Mouse (Mus musculus) heart, postnatal 10 days (tissue): ENCODE data around the gene Gfra1. TPM values are rescaled to one million over a fixed set of nuclear protein-coding genes. Genes with fewer than 3 reads are reported as not detected.

Source experiments
- DNase-seq, 2 experiments: peaks; one replicate each; pipeline ENCODE4 v3.0.0; 2021
- intact Hi-C: fragments of 180-260 bp; cut with DNase I; formaldehyde crosslinking; loops from one replicate; pipeline ENCODE4 v1.15.1; 2025
- total RNA-seq, 2 experiments: library from RNA; stranded (reverse); gene quantifications; 2 replicates each; pipeline ENCODE4 v1.2.3; 2021

Gene Gfra1
- total RNA-seq, 2 experiments from 2014 or later = 3.3 to 3.5 TPM

DNA sequence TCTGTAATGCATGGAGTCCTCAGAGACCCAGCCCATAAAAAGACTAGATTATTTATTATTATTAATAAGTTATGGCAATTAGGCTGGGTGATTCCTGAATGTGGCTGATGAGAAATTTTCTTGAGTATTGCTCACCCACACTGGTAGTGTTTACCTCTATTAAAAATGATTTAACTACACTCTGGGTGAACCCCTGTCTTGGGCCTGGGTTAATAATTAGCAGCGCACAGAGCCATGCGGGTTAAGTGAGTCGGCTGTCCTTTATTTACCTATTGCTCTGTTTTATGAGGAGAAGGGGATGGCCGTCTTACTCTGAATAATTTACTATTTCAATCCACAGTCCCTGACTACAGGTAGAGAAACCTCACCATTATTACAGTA lies 59.1 kb downstream of the Gfra1 start:
- intact Hi-C loops = no loop called here
- no peak for DNase-seq

DNA sequence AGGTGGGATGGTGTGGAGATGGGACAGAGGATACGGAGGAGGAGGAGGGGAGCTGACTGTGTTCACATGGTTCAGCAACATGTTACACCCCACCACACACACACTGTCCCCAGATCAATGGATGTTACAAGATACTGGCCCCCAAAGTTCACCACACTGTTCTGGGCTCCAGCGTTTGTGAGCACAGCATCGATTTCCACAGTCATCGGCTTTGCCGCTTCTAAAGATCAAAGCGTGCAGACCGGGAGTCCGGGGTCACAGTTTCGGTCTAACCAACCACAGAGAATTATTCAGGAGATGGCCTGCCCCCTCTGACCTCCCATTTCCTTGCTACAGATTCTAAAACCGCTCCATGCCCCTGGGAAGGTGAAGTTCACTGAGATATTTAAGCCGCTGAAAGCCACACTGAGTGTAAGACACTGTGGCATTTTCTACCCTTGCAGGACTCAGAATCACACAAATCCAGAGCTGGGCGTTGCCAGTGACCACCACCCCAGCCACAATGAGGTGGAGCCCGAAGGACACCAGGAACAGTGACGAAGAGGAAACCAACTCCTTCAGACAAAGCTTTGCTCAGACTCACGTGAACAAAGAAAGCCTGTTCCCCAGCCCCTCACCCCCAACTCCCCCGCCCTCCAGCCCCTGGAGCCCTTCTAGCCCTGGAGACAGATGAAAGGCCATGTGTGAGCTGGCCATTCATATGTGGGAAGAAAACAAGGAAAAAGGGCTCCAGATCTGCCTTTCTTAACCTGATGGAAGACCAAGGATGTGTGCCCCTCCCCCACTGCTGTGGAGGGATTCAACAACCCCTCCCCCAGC lies 59.7 kb downstream of the Gfra1 start:
- intact Hi-C loops = no loop called here
- no peak for DNase-seq

DNA sequence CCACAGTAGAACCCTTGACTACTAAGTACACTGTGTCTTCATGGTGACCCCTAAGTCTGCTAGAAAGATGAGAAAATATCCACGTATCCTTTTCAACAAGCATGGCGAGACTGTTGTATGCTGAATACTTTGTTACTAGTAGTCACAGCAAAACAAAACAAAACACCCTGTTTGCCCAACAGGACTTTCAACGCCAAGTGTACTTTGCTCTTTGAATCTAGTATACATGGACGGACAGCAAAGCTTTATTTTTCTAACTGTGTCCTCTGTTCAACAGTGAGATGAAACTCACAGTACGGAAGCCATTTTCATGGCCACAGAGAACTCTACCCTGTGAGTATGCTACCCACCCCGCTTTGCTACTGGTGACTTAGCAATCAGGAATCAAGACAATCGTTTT lies 62.6 kb downstream of the Gfra1 start:
- DNase-seq = no peak
- intact Hi-C loops = no loop called here

DNA sequence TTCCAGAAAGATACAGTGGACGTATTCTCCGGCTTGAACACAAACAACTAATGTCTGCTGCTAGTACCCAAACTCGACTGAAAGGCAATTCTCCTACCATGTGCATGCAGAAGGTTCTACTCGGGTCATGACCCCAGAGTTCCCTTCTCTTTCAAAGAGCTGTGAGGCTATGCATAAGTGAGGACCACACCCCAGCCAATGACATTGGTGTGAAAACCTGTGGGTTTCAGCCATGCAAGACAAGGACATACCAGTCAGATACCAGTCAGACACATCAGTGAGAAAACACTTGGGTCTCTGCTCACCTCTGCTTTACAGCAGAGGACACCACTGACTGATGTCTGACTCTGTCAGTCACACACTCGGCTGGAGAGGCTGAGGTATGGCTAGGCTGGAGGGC lies 63.9 kb downstream of the Gfra1 start:
- intact Hi-C loops = no loop called here

DNA sequence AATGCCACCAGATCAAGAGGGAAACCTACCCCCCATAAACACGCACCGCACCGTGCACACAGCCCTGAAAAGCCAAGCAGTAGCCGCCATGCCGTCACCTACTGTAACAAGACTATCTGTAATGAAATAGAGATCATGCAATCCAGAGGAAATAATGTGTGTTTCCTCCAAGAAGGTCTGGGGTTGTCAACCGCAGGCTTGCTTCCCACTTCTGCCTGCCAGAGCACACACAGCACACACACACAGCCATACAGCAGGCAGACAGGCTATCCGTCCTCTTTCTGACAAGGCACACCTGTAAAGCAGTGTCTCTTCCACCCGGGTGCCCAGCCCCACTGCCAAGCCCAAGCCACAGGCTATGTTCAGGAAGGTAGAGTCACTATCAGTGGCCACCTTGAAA lies 66.2 kb downstream of the Gfra1 start:
- no peak for DNase-seq
- intact Hi-C loops = loop anchor here (10.0 kb wide), 1 partner anchor 195 kb away; no protein-coding TSS in a partner anchor

More for the DNA sequence above, 63.9 kb downstream of the Gfra1 start:
- no peak for DNase-seq

DNA sequence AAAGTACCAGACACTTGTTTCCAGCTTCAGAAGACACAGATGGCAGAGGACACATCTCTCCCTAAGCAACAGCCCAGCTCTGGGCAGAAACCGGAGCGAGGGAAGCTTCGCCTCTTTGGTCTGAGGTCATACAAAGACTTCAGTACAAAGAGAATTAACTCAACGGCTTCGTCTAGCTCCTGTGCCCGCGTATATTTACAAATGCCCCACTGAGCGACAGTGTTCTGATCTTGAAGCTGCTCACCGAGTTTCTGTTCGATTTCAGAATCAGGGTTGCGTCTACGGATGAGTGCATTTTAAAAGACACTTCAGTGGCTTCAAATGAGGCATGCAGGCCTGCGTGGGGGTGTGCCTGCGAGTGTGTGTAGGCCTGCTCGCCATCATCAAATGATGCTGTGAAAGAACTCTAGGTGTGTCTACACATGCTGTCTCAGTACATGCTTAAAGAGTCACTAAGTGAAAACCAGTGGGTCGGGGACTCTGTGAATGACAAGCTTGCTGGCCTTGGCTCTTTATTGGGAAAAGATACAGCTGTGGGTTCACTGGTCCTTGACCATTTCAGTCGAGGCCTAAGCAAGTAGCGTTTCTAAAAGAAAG lies 66.8 kb downstream of the Gfra1 start:
- DNase-seq = no peak
- intact Hi-C loops = loop anchor here (10.0 kb wide), 1 partner anchor 196 kb away; no protein-coding TSS in a partner anchor

GRCm38 (mm10) chr19:58383273-58383672 lies 72.4 kb downstream of the Gfra1 start:
- DNase-seq = peak; percentile 13 to 17
- intact Hi-C loops = loop anchor here (10.0 kb wide), 1 partner anchor 202 kb away; no protein-coding TSS in a partner anchor

DNA sequence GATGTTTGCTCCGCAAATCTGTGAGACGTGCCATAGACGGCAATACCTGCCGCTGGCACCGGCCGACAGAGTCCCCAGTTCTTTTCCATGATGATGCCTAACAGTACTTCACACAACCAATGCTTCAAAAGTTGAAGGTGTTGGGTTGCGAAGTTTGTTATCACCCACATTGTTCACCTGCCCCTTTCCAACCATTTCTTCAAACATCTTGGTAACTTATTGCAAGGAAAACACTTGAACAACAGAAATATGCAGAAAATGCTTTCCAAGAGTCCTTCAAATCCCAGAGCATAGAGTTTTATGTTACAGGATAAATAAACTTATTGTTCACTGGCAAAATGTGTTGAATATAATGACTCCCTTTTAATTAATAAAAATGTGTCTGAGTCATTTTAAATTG lies 73.2 kb downstream of the Gfra1 start:
- intact Hi-C loops = loop anchor here (10.0 kb wide), 1 partner anchor 202 kb away; no protein-coding TSS in a partner anchor
- DNase-seq = no peak

GRCm38 (mm10) chr19:58377969-58378368 lies 77.7 kb downstream of the Gfra1 start:
- intact Hi-C loops = no loop called here
- DNase-seq = no peak

- intact Hi-C loops = no loop called here
- DNase-seq = no peak
Measured at GRCm38 (mm10) chr19:58376675-58377102, 79.0 kb downstream of the Gfra1 start.

DNA sequence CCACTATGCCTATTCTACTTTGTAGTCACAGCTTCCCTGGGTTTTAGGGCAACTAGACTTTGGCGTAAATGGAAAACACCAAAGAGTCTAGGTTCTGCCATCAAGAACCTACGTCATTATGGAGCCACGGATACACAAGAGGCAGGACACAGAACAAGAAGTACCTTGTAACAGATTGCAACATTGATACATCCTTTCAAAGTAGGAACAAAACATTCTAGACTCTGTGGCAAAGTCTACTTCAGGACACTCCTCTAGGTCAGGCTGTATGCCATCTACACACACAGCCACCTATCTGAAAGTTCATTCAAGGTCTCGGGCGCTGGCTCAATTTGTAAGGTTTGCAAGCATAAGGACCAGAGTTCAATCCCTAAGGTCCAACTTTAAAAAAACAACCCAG lies 81.1 kb downstream of the Gfra1 start:
- DNase-seq = no peak

DNA sequence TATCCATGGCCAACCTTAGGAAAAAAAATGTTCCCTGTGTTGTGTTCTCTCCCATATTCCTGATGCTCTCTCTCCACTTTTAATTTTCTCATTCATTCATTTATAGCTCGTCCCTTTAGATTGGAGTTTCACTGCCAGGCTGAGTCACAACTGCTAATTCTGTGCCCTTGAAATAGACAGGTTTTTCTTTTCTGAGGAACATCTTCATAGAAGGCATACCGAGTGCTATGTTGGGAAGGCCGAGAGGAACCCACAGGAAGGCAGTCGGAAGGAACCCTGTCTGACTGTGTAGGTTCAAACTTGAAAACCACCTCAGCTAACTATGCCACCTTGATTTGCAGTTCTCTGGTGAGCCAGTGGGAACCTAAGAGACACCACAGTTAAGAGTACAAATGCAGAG lies 81.6 kb downstream of the Gfra1 start:
- intact Hi-C loops = no loop called here
- DNase-seq = no peak

More for the DNA sequence above, 81.1 kb downstream of the Gfra1 start:
- intact Hi-C loops = no loop called here

DNA sequence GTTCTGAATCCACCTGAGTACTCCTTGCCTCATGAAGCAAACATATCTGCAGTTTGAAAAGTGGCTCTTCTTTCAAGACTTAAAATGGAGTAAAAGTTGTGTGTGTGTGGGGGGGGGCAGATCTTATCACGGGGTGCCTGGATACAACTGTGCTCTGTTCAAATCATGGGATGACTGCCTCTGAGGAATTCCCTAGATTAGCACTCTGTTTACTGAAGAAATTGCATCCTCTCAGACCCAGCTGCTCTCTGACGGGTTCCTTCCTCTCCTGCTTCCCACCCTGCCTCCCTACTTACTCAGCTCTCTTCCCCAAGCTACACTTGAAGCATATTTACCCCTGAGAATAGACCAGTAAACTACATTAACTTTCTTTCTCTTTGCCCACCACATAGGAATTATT lies 87.2 kb downstream of the Gfra1 start:
- intact Hi-C loops = no loop called here
- DNase-seq = no peak

GRCm38 (mm10) chr19:58364688-58365087 lies 91.0 kb downstream of the Gfra1 start:
- DNase-seq = no peak
- intact Hi-C loops = no loop called here

DNA sequence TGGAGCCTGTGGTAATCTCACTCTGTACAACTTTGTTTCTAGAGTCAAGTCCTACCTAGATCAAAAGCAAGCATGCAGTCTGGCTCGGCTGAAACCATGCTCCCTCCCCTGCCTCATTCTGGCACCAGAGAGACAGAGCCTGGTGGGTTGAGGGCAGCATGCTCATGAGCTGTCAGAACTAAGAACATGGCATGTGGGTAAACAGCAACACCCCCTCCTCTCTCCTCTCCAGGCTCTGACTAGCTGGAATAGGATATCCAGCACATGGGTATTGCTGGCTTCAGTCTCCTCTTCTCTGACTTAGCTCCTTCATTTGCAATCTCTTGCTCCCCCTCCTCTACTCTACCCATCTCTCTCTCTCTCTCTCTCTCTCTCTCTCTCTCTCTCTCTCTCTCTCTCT lies 94.7 kb downstream of the Gfra1 start:
- DNase-seq = no peak
- intact Hi-C loops = no loop called here

DNA sequence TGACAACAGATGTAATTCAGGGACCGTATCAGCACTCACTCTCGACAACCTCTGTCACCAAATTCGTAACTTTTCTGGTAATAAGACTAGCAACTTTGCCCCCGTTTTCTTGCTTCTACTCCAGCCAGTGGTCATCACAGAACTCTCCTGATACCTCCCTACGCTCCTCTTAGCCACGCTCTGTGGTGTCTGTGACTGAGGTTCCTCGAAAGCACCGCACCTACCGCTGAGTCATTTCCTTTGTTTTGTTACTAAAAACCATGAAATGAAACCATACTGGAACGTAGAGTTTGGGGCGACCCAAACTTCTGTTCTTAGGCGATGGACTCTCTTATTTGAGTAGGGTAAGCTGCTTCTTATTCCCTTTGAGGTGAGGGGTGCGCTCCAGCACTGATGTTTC lies 97.6 kb downstream of the Gfra1 start:
- intact Hi-C loops = no loop called here
- no peak for DNase-seq

DNA sequence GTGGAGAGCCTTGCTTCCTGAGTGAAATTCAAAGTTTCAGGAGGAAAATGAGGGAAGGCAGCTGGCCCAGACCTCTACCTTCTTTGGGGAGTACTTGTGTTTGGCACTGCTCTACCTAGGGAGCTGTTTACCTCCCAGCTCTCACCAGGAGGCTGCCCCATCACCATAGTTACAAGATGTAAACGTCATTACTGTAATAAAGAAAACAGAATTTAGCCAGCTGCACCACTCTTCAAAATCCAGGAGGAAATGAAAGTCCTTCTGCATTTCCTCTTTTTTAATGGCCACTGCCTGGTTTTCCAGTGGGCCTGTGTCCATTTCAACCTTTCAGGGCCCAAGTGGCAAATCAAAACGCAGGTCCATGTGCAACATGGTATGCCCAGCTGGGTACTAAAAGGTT lies 101.8 kb downstream of the Gfra1 start:
- intact Hi-C loops = no loop called here
- DNase-seq = no peak

DNA sequence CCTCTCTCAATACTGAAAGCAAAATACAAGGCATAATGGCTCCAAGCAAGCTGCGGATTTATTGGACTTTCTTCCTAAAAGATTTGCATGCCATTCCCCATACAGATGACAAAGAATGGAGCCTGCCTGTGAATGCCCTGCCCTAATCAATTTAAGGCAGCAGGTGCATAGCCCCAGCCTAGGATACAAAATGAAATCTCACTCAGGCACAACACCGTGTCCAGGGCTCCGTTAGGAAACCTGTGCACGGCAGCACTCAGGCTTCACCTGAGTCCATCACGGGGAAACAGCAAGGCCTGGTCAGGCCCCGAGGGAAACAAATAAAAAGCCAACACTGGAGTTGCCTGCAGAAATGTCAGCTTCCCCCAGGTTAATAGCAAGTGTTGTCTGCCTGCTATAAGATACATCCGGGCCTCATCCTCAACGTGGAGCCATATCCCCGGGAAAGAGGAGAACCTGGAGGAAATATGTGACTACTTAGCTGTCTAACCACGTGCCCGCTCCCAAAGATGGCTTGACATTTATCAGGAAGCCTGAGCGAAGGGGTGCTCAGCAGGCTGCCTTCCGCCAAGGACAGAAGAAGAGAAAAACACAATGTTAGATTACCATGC lies 102.3 kb downstream of the Gfra1 start:
- intact Hi-C loops = no loop called here
- DNase-seq = no peak

DNA sequence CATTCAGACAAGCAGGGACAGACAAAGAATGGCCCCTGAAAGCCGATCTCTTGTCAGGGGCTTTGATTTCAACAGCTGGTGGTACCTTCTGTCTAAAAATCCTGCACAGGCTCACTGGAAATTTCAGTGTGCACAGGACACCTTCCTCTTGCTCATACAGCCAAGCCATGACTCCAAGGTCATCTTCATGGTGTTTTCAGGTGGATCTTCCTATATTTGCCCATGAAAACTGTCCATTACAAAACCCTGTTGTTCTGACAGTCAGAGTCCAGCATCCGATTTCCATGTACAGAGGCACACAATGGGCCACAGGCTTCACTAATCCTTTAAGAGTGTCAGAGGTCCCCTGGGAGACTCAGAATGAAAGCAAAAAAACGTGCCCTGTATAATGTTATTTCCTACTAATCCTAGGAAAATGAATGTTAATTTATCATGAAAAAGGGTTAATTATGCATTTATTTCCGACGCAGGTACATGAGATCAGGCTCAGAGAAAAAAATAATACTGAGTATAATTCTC lies 105.8 kb downstream of the Gfra1 start:
- intact Hi-C loops = no loop called here
- DNase-seq = no peak

GRCm38 (mm10) chr19:58345137-58345536 lies 110.6 kb downstream of the Gfra1 start:
- intact Hi-C loops = no loop called here
- no peak for DNase-seq

- no peak for DNase-seq
- intact Hi-C loops = no loop called here
Measured at GRCm38 (mm10) chr19:58341351-58341750, 114.4 kb downstream of the Gfra1 start.

- no peak for DNase-seq
- intact Hi-C loops = no loop called here
Measured at GRCm38 (mm10) chr19:58340221-58340620, 115.5 kb downstream of the Gfra1 start.
